Mouse (Mus musculus): ENCODE data around the gene Ppp1r1a. TPM values are rescaled to one million over a fixed set of nuclear protein-coding genes. Genes with fewer than 3 reads are reported as not detected.

The Ppp1r1a gene
- polyA plus RNA-seq, 1 experiment from 2014 or later, result 6.3 TPM

GRCm38 (mm10) chr15:103534054-103534620 is 3.7 kb downstream of the Ppp1r1a start:
- H3K4me3 ChIP-seq (ENCODE audit: low read depth, low read length), result no peak overlapping the region
- H3K4me1 ChIP-seq (ENCODE audit: insufficient read depth), result no peaks in the 10 kb centered on the region
- TF ChIP-seq CTCF (IDR thresholded peaks at IDR 0.05; ENCODE audit: low read depth), result no peak
- ATAC-seq (ENCODE audit: insufficient read depth) (no peak), DNase-seq (no peak)
- no peak overlapping the region for H3K27ac ChIP-seq (ENCODE audit: low read depth)
- no peak overlapping the region for H3K4me2 ChIP-seq
- H3K9ac ChIP-seq, result no peak overlapping the region
- 74% methylated on average over 7 of the region's 7 CpGs for WGBS
- peaks cover 11% of the 10 kb centered on the region for H3K27me3 ChIP-seq (ENCODE audit: insufficient read depth, low read length)
- no peaks in the 10 kb centered on the region for H3K9me3 ChIP-seq (ENCODE audit: low read depth, low read length)
- no peaks in the 10 kb centered on the region for H3K36me3 ChIP-seq (ENCODE audit: insufficient read depth)

- no peaks in the 10 kb centered on the region for H3K9me3 ChIP-seq (ENCODE audit: low read depth, low read length)
- DNase-seq (peak; percentile 85), ATAC-seq (ENCODE audit: insufficient read depth) (peak; percentile 73)
- no peak overlapping the region for H3K9ac ChIP-seq
- H3K27me3 ChIP-seq (ENCODE audit: insufficient read depth, low read length), result no peaks in the 10 kb centered on the region
- no peaks in the 10 kb centered on the region for H3K36me3 ChIP-seq (ENCODE audit: insufficient read depth)
- no peak overlapping the region for H3K4me2 ChIP-seq
- no peak overlapping the region for H3K27ac ChIP-seq (ENCODE audit: low read depth)
- peak; percentile 95 for TF ChIP-seq CTCF (IDR thresholded peaks at IDR 0.05; ENCODE audit: low read depth)
- no peak overlapping the region for H3K4me3 ChIP-seq (ENCODE audit: low read depth, low read length)
- WGBS, result 8% methylated on average over 5 of the region's 5 CpGs
- H3K4me1 ChIP-seq (ENCODE audit: insufficient read depth), result no peaks in the 10 kb centered on the region
Observed at GRCm38 (mm10) chr15:103530372-103530771, 7.4 kb downstream of the Ppp1r1a start.

- ATAC-seq (ENCODE audit: insufficient read depth) (no peak), DNase-seq (no peak)
- TF ChIP-seq CTCF (IDR thresholded peaks at IDR 0.05; ENCODE audit: low read depth), result no peak
- Histone ChIP-seq H3K27ac (ENCODE audit: low read depth) (no peak overlapping the region), H3K4me1 (ENCODE audit: insufficient read depth) (no peaks in the 10 kb centered on the region), H3K9ac (no peak overlapping the region), H3K36me3 (ENCODE audit: insufficient read depth) (no peaks in the 10 kb centered on the region), H3K9me3 (ENCODE audit: low read depth, low read length) (no peaks in the 10 kb centered on the region), H3K4me2 (no peak overlapping the region), H3K27me3 (ENCODE audit: insufficient read depth, low read length) (no peaks in the 10 kb centered on the region), H3K4me3 (ENCODE audit: low read depth, low read length) (no peak overlapping the region)
- WGBS, result 65% methylated on average over 3 of the region's 3 CpGs
Observed at GRCm38 (mm10) chr15:103523156-103523555, 14.6 kb downstream of the Ppp1r1a start.

- WGBS, result 56% methylated on average over 3 of the region's 3 CpGs
- TF ChIP-seq CTCF (IDR thresholded peaks at IDR 0.05; ENCODE audit: low read depth), result no peak
- Histone ChIP-seq H3K9me3 (ENCODE audit: low read depth, low read length) (no peaks in the 10 kb centered on the region), H3K27ac (ENCODE audit: low read depth) (no peak overlapping the region), H3K4me2 (no peak overlapping the region), H3K4me1 (ENCODE audit: insufficient read depth) (no peaks in the 10 kb centered on the region), H3K4me3 (ENCODE audit: low read depth, low read length) (no peak overlapping the region), H3K36me3 (ENCODE audit: insufficient read depth) (no peaks in the 10 kb centered on the region), H3K9ac (no peak overlapping the region), H3K27me3 (ENCODE audit: insufficient read depth, low read length) (no peaks in the 10 kb centered on the region)
- DNase-seq (no peak), ATAC-seq (ENCODE audit: insufficient read depth) (peak; percentile 47; the same call in 1 of the 2 replicates)
Observed at GRCm38 (mm10) chr15:103522458-103523099, 15.2 kb downstream of the Ppp1r1a start.

GRCm38 (mm10) chr15:103519386-103520378 is 18.1 kb downstream of the Ppp1r1a start:
- Histone ChIP-seq H3K4me1 (ENCODE audit: insufficient read depth) (no peaks in the 10 kb centered on the region), H3K27me3 (ENCODE audit: insufficient read depth, low read length) (no peaks in the 10 kb centered on the region), H3K27ac (ENCODE audit: low read depth) (no peak overlapping the region), H3K36me3 (ENCODE audit: insufficient read depth) (no peaks in the 10 kb centered on the region), H3K9me3 (ENCODE audit: low read depth, low read length) (no peaks in the 10 kb centered on the region), H3K4me3 (ENCODE audit: low read depth, low read length) (no peak overlapping the region), H3K9ac (no peak overlapping the region), H3K4me2 (no peak overlapping the region)
- no peak for TF ChIP-seq CTCF (IDR thresholded peaks at IDR 0.05; ENCODE audit: low read depth)
- DNase-seq, result no peak
- no peak for ATAC-seq (ENCODE audit: insufficient read depth)
- 32% methylated on average over 4 of the region's 4 CpGs for WGBS

GRCm38 (mm10) chr15:103518600-103519385 is 19.0 kb downstream of the Ppp1r1a start:
- Histone ChIP-seq H3K4me1 (ENCODE audit: insufficient read depth) (no peaks in the 10 kb centered on the region), H3K4me3 (ENCODE audit: low read depth, low read length) (no peak overlapping the region), H3K27ac (ENCODE audit: low read depth) (no peak overlapping the region), H3K4me2 (no peak overlapping the region), H3K36me3 (ENCODE audit: insufficient read depth) (no peaks in the 10 kb centered on the region), H3K9ac (no peak overlapping the region), H3K9me3 (ENCODE audit: low read depth, low read length) (no peaks in the 10 kb centered on the region), H3K27me3 (ENCODE audit: insufficient read depth, low read length) (no peaks in the 10 kb centered on the region)
- no peak for DNase-seq
- 19% methylated on average over 3 of the region's 5 CpGs for WGBS
- no peak for TF ChIP-seq CTCF (IDR thresholded peaks at IDR 0.05; ENCODE audit: low read depth)
- ATAC-seq (ENCODE audit: insufficient read depth), result no peak
